Mouse (Mus musculus) thymus, adult 2 months (tissue): ENCODE measurements around the gene Prkcb.

ENCODE experiments used
- CTCF ChIP-seq: fragments of 200-500 bp; IDR thresholded peaks from 2 replicates; pipeline ENCODE4 v1.5.1; 2012; ENCODE audit warnings: mild to moderate bottlenecking, control low read depth, low read length, moderate library complexity, borderline replicate concordance; ENCODE audit not compliant: control insufficient read depth, poor library complexity, insufficient read depth; ENCODE audit errors: extremely low read depth
- POLR2A ChIP-seq: fragments of 200-500 bp; IDR thresholded peaks from 2 replicates; pipeline ENCODE4 v1.6.1; 2012; ENCODE audit warnings: mild to moderate bottlenecking, low read length, control low read depth, moderate library complexity; ENCODE audit not compliant: control insufficient read depth, poor library complexity, insufficient read depth; ENCODE audit errors: extremely low read depth

GRCm38 (mm10) chr7:122631151-122631550 is 342.6 kb downstream of the Prkcb start:
- TF ChIP-seq POLR2A = no peak
- TF ChIP-seq CTCF = no peak
